Mouse (Mus musculus): ENCODE data around the gene Slc29a2.

DNA sequence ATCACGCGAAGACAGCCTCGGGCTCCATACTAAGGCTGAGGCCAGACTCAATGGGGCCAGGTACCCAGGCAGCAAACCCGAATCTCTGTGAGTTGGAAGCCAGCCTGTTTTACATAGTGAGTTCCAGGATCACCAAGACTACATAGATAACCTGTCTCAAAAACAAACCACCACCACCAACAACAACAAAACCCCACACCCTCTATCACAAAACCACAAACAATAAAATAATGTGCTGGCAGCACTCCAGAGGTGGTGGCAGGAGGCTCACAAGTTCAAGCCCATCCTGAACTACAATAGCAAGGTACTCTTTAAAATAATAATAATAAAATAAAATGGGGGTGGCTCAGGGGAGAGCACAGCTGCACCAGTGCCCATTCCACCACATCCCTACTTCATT, 12.9 kb downstream of the Slc29a2 start:
- TF ChIP-seq CTCF (IDR thresholded peaks at IDR 0.05; ENCODE audit: low read depth) (no peak), EP300 (IDR thresholded peaks at IDR 0.05; ENCODE audit: low read depth) (no peak)

All from liver, embryonic 14.5 days (tissue).